Mouse (Mus musculus) forebrain, embryonic 14.5 days (tissue): ENCODE results near the gene Ipmk. TPM values are rescaled to one million over a fixed set of nuclear protein-coding genes. Genes with fewer than 3 reads are reported as not detected.
A peak's percentile ranks its signal among the peaks of the same experiment; 100 is the strongest.
"Not testable (repeated sequence)": the region's sequence is repeated elsewhere in the genome, so short reads cannot be mapped to it uniquely, and the experiment has no call there.

Experiments
- ATAC-seq: fragments of 200-750 bp; cut with Nextera tagmentation; 2 replicates; pipeline ENCODE4 v1.8.0; 2017; ENCODE audit warnings: mild to moderate bottlenecking, moderate library complexity
- DNase-seq: peaks from one replicate; pipeline ENCODE4 v3.0.0-alpha.2; 2015; ENCODE audit warnings: low spot score
- H3K27ac ChIP-seq: fragments of 300-500 bp; sonication (generic); 2 replicates; pipeline ENCODE4 v1.5.1; 2014; ENCODE audit warnings: low read depth, mild to moderate bottlenecking, control low read depth, low read length, moderate library complexity
- H3K27me3 ChIP-seq: fragments of 300-500 bp; sonication (generic); replicated peaks from 2 replicates; pipeline ENCODE4 v1.6.1; 2014; ENCODE audit warnings: low read length, control low read depth, mixed read lengths; ENCODE audit not compliant: control insufficient read depth, insufficient read depth
- H3K36me3 ChIP-seq: fragments of 300-500 bp; sonication (generic); 2 replicates; pipeline ENCODE4 v1.6.1; 2014; ENCODE audit warnings: low read length, control low read depth; ENCODE audit not compliant: control insufficient read depth, insufficient read depth
- H3K4me1 ChIP-seq: fragments of 300-500 bp; sonication (generic); 2 replicates; pipeline ENCODE4 v1.6.1; 2014; ENCODE audit warnings: antibody characterized with exemption, low read length, control low read depth; ENCODE audit not compliant: control insufficient read depth, insufficient read depth
- H3K4me2 ChIP-seq: fragments of 300-500 bp; sonication (generic); 2 replicates; pipeline ENCODE4 v1.6.1; 2014; ENCODE audit warnings: mild to moderate bottlenecking, control low read depth, low read length
- H3K4me3 ChIP-seq: fragments of 300-500 bp; sonication (generic); 2 replicates; pipeline ENCODE4 v1.5.1; 2014; ENCODE audit warnings: low read depth, low read length, control low read depth
- H3K9ac ChIP-seq: fragments of 300-500 bp; sonication (generic); 2 replicates; pipeline ENCODE4 v1.6.1; 2014; ENCODE audit warnings: mild to moderate bottlenecking, low read length, control low read depth, moderate library complexity
- H3K9me3 ChIP-seq: fragments of 300-500 bp; sonication (generic); replicated peaks from 2 replicates; pipeline ENCODE4 v1.6.1; 2016; ENCODE audit warnings: low read length, control low read depth, mixed read lengths; ENCODE audit not compliant: control insufficient read depth
- WGBS: fragments of 180-500 bp; shearing (Covaris S2); extraction: QIAGEN DNeasy Blood & Tissue Kit; methylation state at CpG from one replicate; pipeline ENCODE4 v1.1.7; 2014; 5-methylcytosine and 5-hydroxymethylcytosine counted together
- polyA plus RNA-seq: library from polyadenylated mRNA; unstranded; fragments of >200 nt; fragmentation: Nextera tagmentation; extraction: Ambion mirVana; gene quantifications from 2 replicates; pipeline ENCODE4 v1.2.1, GENCODE M21; 2014

Gene Ipmk
- polyA plus RNA-seq, 1 experiment from 2014 or later = 16.2 TPM

GRCm38 (mm10) chr10:71447661-71448060 lies 100.1 kb downstream of the Ipmk start:
- Histone ChIP-seq H3K27ac (no peak overlapping the region), H3K36me3 (no peaks in the 10 kb centered on the region), H3K27me3 (no peaks in the 10 kb centered on the region), H3K4me3 (no peak overlapping the region), H3K4me1 (no peaks in the 10 kb centered on the region), H3K4me2 (no peak overlapping the region), H3K9me3 (no peaks in the 10 kb centered on the region), H3K9ac (no peak overlapping the region)
- DNase-seq (no peak), ATAC-seq (no peak)
- WGBS = 76% methylated on average over 8 of the region's 8 CpGs

- Histone ChIP-seq H3K4me1 (no peaks in the 10 kb centered on the region), H3K27me3 (no peaks in the 10 kb centered on the region), H3K9me3 (no peaks in the 10 kb centered on the region), H3K36me3 (no peaks in the 10 kb centered on the region), H3K4me2 (no peak overlapping the region), H3K4me3 (no peak overlapping the region), H3K27ac (no peak overlapping the region), H3K9ac (no peak overlapping the region)
- 46% methylated on average over 5 of the region's 5 CpGs for WGBS
- no peak for ATAC-seq
- DNase-seq = no peak
Observed at GRCm38 (mm10) chr10:71448284-71448683, 100.7 kb downstream of the Ipmk start.

GRCm38 (mm10) chr10:71455355-71455754 lies 107.8 kb downstream of the Ipmk start:
- DNase-seq (no peak), ATAC-seq (no peak)
- H3K36me3 ChIP-seq = no peaks in the 10 kb centered on the region
- no peaks in the 10 kb centered on the region for H3K4me1 ChIP-seq
- H3K27ac ChIP-seq = no peak overlapping the region
- H3K27me3 ChIP-seq = no peaks in the 10 kb centered on the region
- H3K4me2 ChIP-seq = no peak overlapping the region
- 70% methylated on average over 3 of the region's 3 CpGs for WGBS
- H3K4me3 ChIP-seq = no peak overlapping the region
- H3K9me3 ChIP-seq = no peaks in the 10 kb centered on the region
- no peak overlapping the region for H3K9ac ChIP-seq

GRCm38 (mm10) chr10:71462371-71462770 lies 114.8 kb downstream of the Ipmk start:
- H3K27me3 ChIP-seq, H3K4me3 ChIP-seq, H3K9me3 ChIP-seq, ATAC-seq, DNase-seq, H3K4me1 ChIP-seq, H3K36me3 ChIP-seq, H3K9ac ChIP-seq, H3K4me2 ChIP-seq, H3K27ac ChIP-seq: not testable (repeated sequence)
- 91% methylated on average over 13 of the region's 13 CpGs for WGBS

- Histone ChIP-seq H3K4me1 (peaks cover 1% of the 10 kb centered on the region; the same call in 1 of the 2 replicates), H3K4me2 (no peak overlapping the region), H3K9me3 (no peaks in the 10 kb centered on the region), H3K36me3 (no peaks in the 10 kb centered on the region), H3K4me3 (no peak overlapping the region), H3K27me3 (no peaks in the 10 kb centered on the region), H3K27ac (no peak overlapping the region), H3K9ac (no peak overlapping the region)
- 94% methylated on average over 6 of the region's 6 CpGs for WGBS
- ATAC-seq (no peak), DNase-seq (no peak)
Observed at GRCm38 (mm10) chr10:71464417-71464816, 116.9 kb downstream of the Ipmk start.

GRCm38 (mm10) chr10:71468315-71468714 lies 120.8 kb downstream of the Ipmk start:
- H3K4me3 ChIP-seq = no peak overlapping the region
- H3K4me2 ChIP-seq = no peak overlapping the region
- no peaks in the 10 kb centered on the region for H3K36me3 ChIP-seq
- no peak for DNase-seq
- no peak overlapping the region for H3K27ac ChIP-seq
- 89% methylated on average over 3 of the region's 3 CpGs for WGBS
- no peak overlapping the region for H3K9ac ChIP-seq
- ATAC-seq = no peak
- peaks cover 8% of the 10 kb centered on the region; the same call in 1 of the 2 replicates for H3K4me1 ChIP-seq
- no peaks in the 10 kb centered on the region for H3K9me3 ChIP-seq
- no peaks in the 10 kb centered on the region for H3K27me3 ChIP-seq

GRCm38 (mm10) chr10:71469751-71470150 lies 122.2 kb downstream of the Ipmk start:
- 51% methylated on average over 13 of the region's 13 CpGs for WGBS
- no peaks in the 10 kb centered on the region for H3K27me3 ChIP-seq
- DNase-seq = peak; percentile 77

GRCm38 (mm10) chr10:71472033-71472432 lies 124.5 kb downstream of the Ipmk start:
- Histone ChIP-seq H3K4me1 (peaks cover 13% of the 10 kb centered on the region), H3K4me3 (no peak overlapping the region), H3K27me3 (no peaks in the 10 kb centered on the region), H3K9me3 (no peaks in the 10 kb centered on the region), H3K27ac (no peak overlapping the region), H3K4me2 (no peak overlapping the region), H3K9ac (no peak overlapping the region), H3K36me3 (no peaks in the 10 kb centered on the region)
- 93% methylated on average over 6 of the region's 6 CpGs for WGBS
- DNase-seq = no peak
- no peak for ATAC-seq

More at GRCm38 (mm10) chr10:71469751-71470150, 122.2 kb downstream of the Ipmk start:
- H3K9ac ChIP-seq = no peak overlapping the region
- no peaks in the 10 kb centered on the region for H3K9me3 ChIP-seq
- H3K4me1 ChIP-seq = peaks cover 8% of the 10 kb centered on the region; the same call in 1 of the 2 replicates
- no peak overlapping the region for H3K27ac ChIP-seq
- 0 out of 2 replicates have a peak overlapping the region, but pooled peaks have one; percentile 1 for H3K4me2 ChIP-seq
- no peaks in the 10 kb centered on the region for H3K36me3 ChIP-seq
- H3K4me3 ChIP-seq = no peak overlapping the region
- peak; percentile 79; the same call in 1 of the 2 replicates for ATAC-seq

- Histone ChIP-seq H3K9me3 (no peaks in the 10 kb centered on the region), H3K27me3 (no peaks in the 10 kb centered on the region), H3K9ac (no peak overlapping the region), H3K36me3 (no peaks in the 10 kb centered on the region), H3K27ac (no peak overlapping the region), H3K4me2 (no peak overlapping the region), H3K4me3 (no peak overlapping the region), H3K4me1 (peaks cover 23% of the 10 kb centered on the region)
- 66% methylated on average over 13 of the region's 13 CpGs for WGBS
- DNase-seq (no peak), ATAC-seq (no peak)
Observed at GRCm38 (mm10) chr10:71473590-71473989, 126.0 kb downstream of the Ipmk start.
